Mouse (Mus musculus): ENCODE data around the gene Zfp335. TPM values are rescaled to one million over a fixed set of nuclear protein-coding genes. Genes with fewer than 3 reads are reported as not detected.

Gene Zfp335
- 33.2 and 49.0 TPM in 2 replicates for polyA plus RNA-seq (2012; rRNA removed; ENCODE audit: low replicate concordance)

DNA sequence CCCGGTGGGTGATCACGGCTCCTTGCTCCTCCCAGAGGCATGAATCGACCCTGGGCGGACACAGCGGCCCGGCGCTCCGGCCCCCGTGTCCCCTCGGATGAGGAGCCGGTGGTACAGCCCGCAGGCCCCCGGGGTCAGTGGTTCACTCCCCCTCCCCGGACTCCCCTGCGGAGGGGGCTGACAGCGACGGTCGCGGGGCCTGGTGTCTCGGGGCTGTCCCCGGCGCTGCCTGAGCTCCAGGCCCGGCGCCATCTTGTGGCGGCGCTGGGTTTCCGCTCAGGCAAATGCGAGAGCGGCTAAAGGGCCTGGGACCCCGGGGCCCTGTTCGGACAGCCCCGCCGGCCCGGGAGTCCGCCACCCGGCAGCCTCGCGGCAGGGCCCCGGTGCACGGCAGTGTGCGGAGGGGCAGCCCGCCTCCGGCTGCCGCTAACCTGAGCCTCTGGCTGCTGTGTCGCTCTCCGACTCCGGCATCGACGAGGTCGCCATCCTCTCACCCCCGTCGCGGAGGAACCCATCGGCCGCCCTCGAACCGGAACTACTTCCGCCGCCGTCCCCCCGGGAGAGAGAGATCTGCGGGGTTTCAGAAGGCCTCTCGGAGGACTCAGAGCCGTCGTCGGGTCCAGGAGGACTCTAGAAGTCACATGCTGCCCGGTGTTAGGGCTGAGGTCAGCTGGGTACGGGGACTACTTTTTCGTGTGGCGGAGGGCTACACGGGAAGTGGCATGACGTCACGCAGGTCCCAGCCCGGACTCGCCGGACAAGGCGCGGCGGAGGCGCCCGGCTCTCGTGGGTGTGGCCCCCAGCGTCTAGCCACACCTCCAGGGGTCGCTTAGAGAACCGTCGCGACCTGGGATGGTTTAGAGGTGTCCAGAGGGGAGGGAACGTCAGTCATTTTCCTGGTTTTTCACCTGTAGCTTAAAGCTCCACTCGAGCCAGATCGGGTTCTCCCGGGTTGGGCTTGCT lies at the start of gene Zfp335:
Gene Zfp335, minus strand, starts transcription at position 672 of the 963 bp plus-strand sequence.

DNA sequence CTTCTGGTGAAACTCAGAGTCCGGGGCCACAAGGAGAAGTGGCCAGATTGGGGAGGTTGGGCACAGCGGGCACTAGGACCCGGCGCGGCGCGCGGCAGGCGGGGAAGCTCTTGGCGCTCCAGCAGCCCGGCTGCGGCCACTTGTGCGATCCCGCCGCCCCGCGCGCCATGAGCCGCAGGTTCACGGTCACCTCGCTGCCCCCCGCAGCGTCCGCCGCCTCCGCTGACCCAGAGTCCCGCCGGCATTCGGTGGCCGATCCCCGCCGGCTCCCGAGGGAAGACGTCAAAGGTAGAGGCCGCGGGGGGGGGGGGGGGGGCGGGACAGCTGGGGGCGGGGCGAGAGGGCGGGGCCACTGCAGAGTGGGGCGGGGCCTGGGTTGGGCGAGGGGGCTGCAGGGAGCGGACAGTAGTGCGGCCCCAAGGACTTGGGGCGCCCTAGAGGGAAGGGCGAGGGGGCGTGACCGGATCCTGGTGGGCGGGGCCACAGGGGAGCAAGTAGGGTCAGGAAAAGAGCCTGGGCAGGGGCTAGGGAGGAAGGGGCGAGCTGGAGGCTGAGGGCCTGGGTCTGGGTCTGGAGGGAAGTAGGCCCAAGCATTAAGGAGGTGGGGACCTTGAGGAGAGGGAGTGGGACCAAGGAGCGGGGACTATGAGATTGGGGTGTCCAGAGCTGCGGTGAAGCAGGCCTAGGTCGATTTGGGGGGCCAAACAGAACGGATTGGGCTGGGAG lies 49.3 kb upstream of the Zfp335 start, which contains the start of gene Slc12a5:
Gene Slc12a5, plus strand, starts transcription at position 87 of the 726 bp plus-strand sequence.

DNA sequence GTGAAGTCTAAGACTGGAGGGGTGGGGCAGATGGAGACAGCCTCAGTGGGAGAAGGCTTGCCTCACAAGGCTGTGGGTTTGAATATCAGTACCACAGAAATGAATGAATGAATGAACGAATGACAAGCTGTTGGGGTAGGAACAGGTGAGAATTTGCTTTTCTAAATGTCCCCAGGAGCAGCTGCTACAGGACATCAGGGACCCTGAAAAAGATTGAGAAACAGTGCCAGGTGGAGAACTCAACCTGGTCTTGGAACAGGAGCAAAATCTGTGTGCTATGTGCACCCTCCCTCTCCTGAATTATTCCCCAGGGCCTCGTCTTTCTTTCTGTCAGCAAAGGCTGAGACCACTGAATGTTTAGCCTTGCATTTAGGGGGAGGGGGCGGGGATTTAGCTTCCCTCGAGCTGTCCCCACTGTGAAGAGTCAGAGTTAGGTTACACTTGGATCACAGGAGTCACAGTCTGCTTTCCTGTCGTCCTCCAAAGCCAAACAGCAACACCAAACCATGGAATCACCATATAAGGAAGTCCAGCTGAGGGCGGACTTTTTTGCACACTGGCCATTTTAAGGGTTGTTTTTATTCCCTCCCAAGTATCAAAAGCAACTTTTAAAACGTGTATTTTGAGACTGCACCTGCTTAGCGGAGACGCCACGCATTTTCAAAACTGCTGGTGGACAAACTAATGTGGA lies 28.7 kb upstream of the Zfp335 start, which contains the start of gene Mmp9:
Gene Mmp9, plus strand, starts transcription at position 641 of the 691 bp plus-strand sequence.

DNA sequence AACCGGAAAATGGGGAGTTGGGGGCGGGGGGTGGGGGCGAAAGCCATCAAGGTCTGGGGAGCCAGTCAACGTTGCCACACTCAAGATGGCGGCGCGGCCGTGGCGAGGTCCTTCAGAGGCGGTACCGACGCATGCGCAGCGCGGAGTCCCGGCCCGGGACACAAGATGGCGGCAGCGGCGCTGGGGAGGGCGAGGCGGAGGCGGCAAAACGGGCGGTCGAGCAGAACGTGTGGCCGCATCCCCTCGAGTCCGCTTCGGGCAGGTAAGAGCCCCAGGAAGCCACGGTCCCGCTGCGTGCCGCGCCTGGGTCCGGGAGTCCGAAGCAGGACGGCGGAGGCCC lies 32.4 kb downstream of the Zfp335 start, which contains the start of gene Pcif1:
Gene Pcif1, plus strand, starts transcription at position 77 of the 340 bp plus-strand sequence.

DNA sequence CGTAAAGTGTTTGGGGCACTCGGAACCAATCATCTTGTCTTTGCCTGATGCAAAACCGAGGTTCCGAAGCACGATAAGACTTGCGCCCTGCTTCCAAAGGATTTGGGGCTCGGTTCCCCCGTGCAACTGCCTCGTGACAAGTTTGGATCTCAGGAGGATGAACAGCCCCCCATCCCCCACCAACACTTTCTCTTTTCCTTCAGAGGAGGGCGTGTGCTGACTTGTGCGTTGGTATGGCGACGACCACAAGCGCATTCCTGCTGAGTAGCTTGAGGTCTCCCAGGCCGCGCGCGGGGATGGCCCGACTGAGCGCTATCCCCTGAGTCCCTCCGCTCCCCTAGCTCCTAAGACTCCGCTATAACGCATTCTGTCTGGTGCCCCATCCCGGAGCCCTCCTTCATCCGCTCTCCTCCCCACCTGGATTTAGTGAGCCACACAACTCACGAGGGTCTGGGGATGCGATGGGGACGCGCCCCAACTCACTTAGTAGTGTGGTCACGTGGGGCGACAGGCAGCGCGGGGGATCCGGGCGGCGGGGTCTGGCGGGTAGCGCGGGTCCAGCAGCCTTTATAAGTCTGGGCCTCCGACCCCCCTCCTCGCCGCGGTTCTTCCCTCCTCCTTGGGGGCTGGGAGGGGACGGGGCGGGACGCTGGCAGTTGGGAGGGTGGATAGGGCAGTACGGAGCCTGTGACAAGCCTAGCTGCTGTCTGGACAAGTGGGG lies 54.3 kb downstream of the Zfp335 start, which contains the start of gene Pltp:
Gene Pltp, minus strand, starts transcription at position 611 of the 721 bp plus-strand sequence.

Other genes with a start within 250 kb of the Zfp335 start
- not detected in 2 replicates for gene Wfdc11, start 237.7 kb downstream of the Zfp335 start, polyA plus RNA-seq (2012; rRNA removed; ENCODE audit: low replicate concordance)
- gene Wfdc13, start 226.7 kb downstream of the Zfp335 start, polyA plus RNA-seq (2012; rRNA removed; ENCODE audit: low replicate concordance) = not detected in 2 replicates
- not detected in 2 replicates for gene Spint4, start 213.3 kb downstream of the Zfp335 start, polyA plus RNA-seq (2012; rRNA removed; ENCODE audit: low replicate concordance)
- gene Spint5, start 196.5 kb downstream of the Zfp335 start, polyA plus RNA-seq (2012; rRNA removed; ENCODE audit: low replicate concordance) = not detected in 2 replicates
- gene Wfdc3, start 165.8 kb downstream of the Zfp335 start, polyA plus RNA-seq (2012; rRNA removed; ENCODE audit: low replicate concordance) = 0.87 and 2.8 TPM in 2 replicates
- 13.4 and 63.8 TPM in 2 replicates for gene Dnttip1, start 165.8 kb downstream of the Zfp335 start, polyA plus RNA-seq (2012; rRNA removed; ENCODE audit: low replicate concordance)
- gene Ube2c, start 141.9 kb downstream of the Zfp335 start, polyA plus RNA-seq (2012; rRNA removed; ENCODE audit: low replicate concordance) = 14.8 and 17.3 TPM in 2 replicates
- 2.1 and 1,412 TPM in 2 replicates for gene Tnnc2, start 131.8 kb downstream of the Zfp335 start, polyA plus RNA-seq (2012; rRNA removed; ENCODE audit: low replicate concordance)
- 32.9 and 57.5 TPM in 2 replicates for gene Snx21, start 125.9 kb downstream of the Zfp335 start, polyA plus RNA-seq (2012; rRNA removed; ENCODE audit: low replicate concordance)
- gene Acot8, start 106.9 kb downstream of the Zfp335 start, polyA plus RNA-seq (2012; rRNA removed; ENCODE audit: low replicate concordance) = 36.3 and 58.2 TPM in 2 replicates
- 2.7 and 4.5 TPM in 2 replicates for gene Zswim3, start 106.7 kb downstream of the Zfp335 start, polyA plus RNA-seq (2012; rRNA removed; ENCODE audit: low replicate concordance)
- gene Zswim1, start 89.1 kb downstream of the Zfp335 start, polyA plus RNA-seq (2012; rRNA removed; ENCODE audit: low replicate concordance) = 14.4 and 16.0 TPM in 2 replicates
- gene Spata25, start 83.2 kb downstream of the Zfp335 start, polyA plus RNA-seq (2012; rRNA removed; ENCODE audit: low replicate concordance) = 0.22 TPM in 1 of 2 replicates, not detected in the other
- gene Ctsa, start 78.9 kb downstream of the Zfp335 start, polyA plus RNA-seq (2012; rRNA removed; ENCODE audit: low replicate concordance) = 329 and 398 TPM in 2 replicates
- 11.2 and 17.7 TPM in 2 replicates for gene Neurl2, start 78.3 kb downstream of the Zfp335 start, polyA plus RNA-seq (2012; rRNA removed; ENCODE audit: low replicate concordance)
- gene Pltp, start 54.0 kb downstream of the Zfp335 start, polyA plus RNA-seq (2012; rRNA removed; ENCODE audit: low replicate concordance) = 327 and 423 TPM in 2 replicates
- gene Pcif1, start 32.5 kb downstream of the Zfp335 start, polyA plus RNA-seq (2012; rRNA removed; ENCODE audit: low replicate concordance) = 28.2 and 59.8 TPM in 2 replicates
- 21.9 and 24.5 TPM in 2 replicates for gene Mmp9, start 29.0 kb upstream of the Zfp335 start, polyA plus RNA-seq (2012; rRNA removed; ENCODE audit: low replicate concordance)
- gene Slc12a5, start 49.0 kb upstream of the Zfp335 start, polyA plus RNA-seq (2012; rRNA removed; ENCODE audit: low replicate concordance) = 3.0 TPM in 2 replicates
- gene Ncoa5, start 123.1 kb upstream of the Zfp335 start, polyA plus RNA-seq (2012; rRNA removed; ENCODE audit: low replicate concordance) = 25.4 and 29.5 TPM in 2 replicates
- gene Cd40, start 143.9 kb upstream of the Zfp335 start, polyA plus RNA-seq (2012; rRNA removed; ENCODE audit: low replicate concordance) = 31.3 and 45.3 TPM in 2 replicates
- not detected in 2 replicates for gene 1700025C18Rik, start 179.0 kb upstream of the Zfp335 start, polyA plus RNA-seq (2012; rRNA removed; ENCODE audit: low replicate concordance)